Mouse (Mus musculus) gastrocnemius, postnatal 4 days (tissue): ENCODE results near the gene Olfr577. TPM values are rescaled to one million over a fixed set of nuclear protein-coding genes. Genes with fewer than 3 reads are reported as not detected.

Experiments used
- DNase-seq, 2 experiments: peaks; one replicate each; pipeline ENCODE4 v3.0.0; 2021 to 2022; ENCODE audit warnings: low spot score in 2 of 2, mixed read lengths in 2 of 2
- long read RNA-seq, 2 experiments: library from polyadenylated mRNA; stranded (forward); transcript quantifications; one replicate each; pipeline ENCODE4 v2.0.0; 2021
- total RNA-seq, 2 experiments: library from RNA; stranded (reverse); gene quantifications; 2 replicates each; pipeline ENCODE4 v1.2.3; 2021

The Olfr577 gene
- not detected for total RNA-seq
- long read RNA-seq, experiment 1, result 0 reads
- long read RNA-seq, experiment 2, result 0 reads

- DNase-seq, result no peak
These were observed at the start of gene Olfr577 for GRCm38 (mm10) chr7:102975843-102976242. Gene Olfr577, minus strand, starts transcription at chr7:102975943.

- DNase-seq, result no peak
These were observed 13.5 kb upstream of the Olfr577 start, which contains the start of gene Olfr578 for GRCm38 (mm10) chr7:102989224-102989623. Gene Olfr578, minus strand, starts transcription at chr7:102989324.

GRCm38 (mm10) chr7:102974399-102974798 is 1.3 kb downstream of the Olfr577 start:
- DNase-seq, result no peak

- DNase-seq, result no peak
These were observed 13.4 kb downstream of the Olfr577 start, which contains the start of gene Olfr576 for GRCm38 (mm10) chr7:102962360-102962759. Gene Olfr576, plus strand, starts transcription at chr7:102962660.

- DNase-seq, result no peak
These were observed 17.1 kb downstream of the Olfr577 start, which contains the start of gene Olfr575 for GRCm38 (mm10) chr7:102958593-102958992. Gene Olfr575, minus strand, starts transcription at chr7:102958775.

DNA sequence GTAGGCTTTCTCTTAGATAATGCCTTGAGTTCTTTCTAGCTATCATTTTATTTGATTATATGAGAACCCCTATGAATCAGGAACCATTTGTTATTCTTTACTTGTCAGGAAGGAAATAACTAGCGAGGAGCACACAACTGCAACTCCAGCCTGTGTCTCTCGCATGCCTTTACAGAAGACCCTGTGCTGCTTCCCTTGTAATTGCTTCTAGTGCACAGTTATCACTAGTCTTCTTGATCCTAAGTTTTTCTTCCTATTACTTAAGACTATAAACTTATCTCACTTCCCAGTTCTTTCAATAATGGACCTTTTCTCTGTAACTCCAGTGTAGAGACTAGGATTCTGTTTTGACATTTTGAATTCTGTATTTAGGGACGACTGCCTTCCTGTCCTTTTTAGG is 17.6 kb downstream of the Olfr577 start:
- DNase-seq, result no peak

GRCm38 (mm10) chr7:102950732-102951131 is 25.0 kb downstream of the Olfr577 start:
- no peak for DNase-seq

- DNase-seq, result no peak
These were observed 27.6 kb downstream of the Olfr577 start, which contains the start of gene Olfr574 for GRCm38 (mm10) chr7:102948167-102948566. Gene Olfr574, plus strand, starts transcription at chr7:102948467.

- no peak for DNase-seq
These were observed 32.3 kb downstream of the Olfr577 start for GRCm38 (mm10) chr7:102943417-102943816.

DNA sequence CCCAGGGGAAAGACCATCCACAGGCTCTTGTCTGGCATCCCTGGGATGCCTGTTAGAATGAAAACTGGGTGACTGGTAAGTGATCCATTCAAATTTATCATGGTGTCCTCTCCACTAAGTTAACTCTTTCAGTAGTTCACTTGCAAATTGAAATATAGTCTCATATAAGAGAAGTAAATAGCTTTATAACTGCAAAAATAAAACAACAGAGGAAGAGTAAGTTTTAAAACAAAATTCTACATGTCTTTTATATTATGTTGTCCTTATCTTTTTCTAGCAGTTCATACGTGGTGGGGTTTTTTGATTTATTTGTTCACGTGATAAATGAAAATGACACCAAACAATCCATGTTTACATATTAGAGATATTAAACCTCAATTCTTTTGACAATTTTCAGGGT is 33.3 kb downstream of the Olfr577 start, which contains the start of gene Olfr573-ps1:
Gene Olfr573-ps1 (minus strand): TSS at position 101 of the 400 bp plus-strand sequence.
- no peak for DNase-seq

GRCm38 (mm10) chr7:102927105-102927504 is 48.6 kb downstream of the Olfr577 start:
- no peak for DNase-seq

DNA sequence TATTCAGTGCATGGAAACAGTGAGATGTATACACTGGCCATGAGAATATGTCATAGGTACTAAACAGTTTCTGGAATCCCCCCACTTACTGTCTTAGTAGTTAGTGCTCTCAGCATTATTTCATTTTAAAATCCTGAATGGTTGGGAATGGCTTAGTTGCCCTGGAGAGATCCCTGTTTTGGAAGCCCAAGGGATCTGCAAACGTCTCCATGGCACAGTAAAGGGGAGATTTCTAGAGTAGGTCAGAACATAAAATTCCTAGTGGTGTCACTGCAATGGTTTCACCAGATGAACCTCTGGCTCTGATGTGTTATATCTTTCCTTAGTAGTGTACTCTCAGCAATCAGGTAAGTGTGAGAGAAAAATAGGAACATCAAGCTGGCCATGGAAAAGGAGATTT is 51.6 kb downstream of the Olfr577 start, which contains the start of gene Olfr572:
Gene Olfr572 (plus strand): TSS at position 301 of the 400 bp plus-strand sequence.
- no peak for DNase-seq

Other genes starting within 250 kb of the Olfr577 start
- not detected for gene Olfr559, start 248.5 kb downstream of the Olfr577 start, total RNA-seq
- under 1 TPM in 1 of 2 experiments, not detected in 1; 0.17 TPM for gene Olfr560, start 216.6 kb downstream of the Olfr577 start, total RNA-seq
- 1 to 10 TPM in 1 of 2 experiments, under 1 TPM in 1; 0.83 to 1.9 TPM for gene Olfr78, start 216.5 kb downstream of the Olfr577 start, total RNA-seq
- gene Olfr561, start 204.7 kb downstream of the Olfr577 start, total RNA-seq, result under 1 TPM in 1 of 2 experiments, not detected in 1; 0.27 TPM
- gene Olfr564, start 172.5 kb downstream of the Olfr577 start, total RNA-seq, result not detected
- gene Olfr566, start 117.2 kb downstream of the Olfr577 start, total RNA-seq, result not detected
- not detected for gene Olfr568, start 98.8 kb downstream of the Olfr577 start, total RNA-seq
- not detected for gene Olfr569, start 85.1 kb downstream of the Olfr577 start, total RNA-seq
- not detected for gene Olfr570, start 81.4 kb downstream of the Olfr577 start, total RNA-seq
- not detected for gene Olfr571, start 58.4 kb downstream of the Olfr577 start, total RNA-seq
- not detected for gene Olfr572, start 51.5 kb downstream of the Olfr577 start, total RNA-seq
- gene Olfr573-ps1, start 33.4 kb downstream of the Olfr577 start, total RNA-seq, result not detected
- gene Olfr574, start 27.5 kb downstream of the Olfr577 start, total RNA-seq, result not detected
- not detected for gene Olfr575, start 17.2 kb downstream of the Olfr577 start, total RNA-seq
- not detected for gene Olfr576, start 13.3 kb downstream of the Olfr577 start, total RNA-seq
- not detected for gene Olfr578, start 13.4 kb upstream of the Olfr577 start, total RNA-seq
- gene Olfr582, start 62.1 kb upstream of the Olfr577 start, total RNA-seq, result not detected
- not detected for gene Olfr583, start 75.4 kb upstream of the Olfr577 start, total RNA-seq
- gene Olfr584, start 105.9 kb upstream of the Olfr577 start, total RNA-seq, result not detected
- not detected for gene Olfr585, start 121.8 kb upstream of the Olfr577 start, total RNA-seq
- gene Olfr586, start 149.7 kb upstream of the Olfr577 start, total RNA-seq, result not detected
- not detected for gene Olfr588-ps1, start 164.9 kb upstream of the Olfr577 start, total RNA-seq
- not detected for gene Olfr589, start 180.4 kb upstream of the Olfr577 start, total RNA-seq
- gene Olfr591, start 202.4 kb upstream of the Olfr577 start, total RNA-seq, result not detected
- not detected for gene Olfr592, start 208.9 kb upstream of the Olfr577 start, total RNA-seq
- not detected for gene Olfr593, start 235.9 kb upstream of the Olfr577 start, total RNA-seq
- not detected for gene Olfr594, start 241.1 kb upstream of the Olfr577 start, total RNA-seq